Mouse (Mus musculus): ENCODE data around the gene Mag. TPM values are rescaled to one million over a fixed set of nuclear protein-coding genes. Genes with fewer than 3 reads are reported as not detected.
A peak's percentile ranks its signal among the peaks of the same experiment; 100 is the strongest.

Mag gene
- polyA plus RNA-seq, 1 experiment from 2014 or later = 0.49 TPM

- Histone ChIP-seq H3K4me3 (no peak overlapping the region), H3K36me3 (no peaks in the 10 kb centered on the region), H3K27me3 (no peaks in the 10 kb centered on the region), H3K9me3 (no peaks in the 10 kb centered on the region), H3K4me2 (no peak overlapping the region), H3K4me1 (no peaks in the 10 kb centered on the region), H3K27ac (no peak overlapping the region), H3K9ac (no peak overlapping the region)
- 38% methylated on average over 3 of the region's 3 CpGs for WGBS
- no peak for ATAC-seq (ENCODE audit: insufficient number of reproducible peaks, insufficient read depth, low FRiP score, low TSS enrichment, low read depth)
Observed at GRCm38 (mm10) chr7:30892515-30892914, 22.2 kb downstream of the Mag start.

DNA sequence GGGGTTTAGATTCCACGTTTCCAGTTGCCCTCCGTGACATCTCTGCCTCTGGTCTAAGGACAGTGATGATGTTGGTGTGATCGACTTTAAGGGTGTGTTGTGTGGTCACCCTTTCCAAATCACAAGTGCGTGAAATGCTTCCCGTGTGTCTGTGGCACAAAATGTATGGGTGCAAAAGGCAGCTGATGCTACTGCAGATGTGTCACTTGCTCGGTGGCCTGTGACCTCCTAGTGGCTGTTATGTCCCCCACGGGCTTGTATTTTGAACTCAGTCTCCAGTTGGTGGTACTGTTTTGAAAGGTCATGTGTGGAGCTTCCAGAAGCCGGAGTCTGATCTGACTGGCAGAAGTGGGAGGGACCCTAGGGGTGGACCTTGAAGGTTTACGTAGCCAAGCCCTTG is 22.9 kb downstream of the Mag start:
- Histone ChIP-seq H3K4me3 (no peak overlapping the region), H3K27me3 (no peaks in the 10 kb centered on the region), H3K9me3 (no peaks in the 10 kb centered on the region), H3K4me2 (no peak overlapping the region), H3K36me3 (no peaks in the 10 kb centered on the region), H3K27ac (no peak overlapping the region), H3K4me1 (no peaks in the 10 kb centered on the region), H3K9ac (no peak overlapping the region)
- 84% methylated on average over 9 of the region's 9 CpGs for WGBS
- no peak for ATAC-seq (ENCODE audit: insufficient number of reproducible peaks, insufficient read depth, low FRiP score, low TSS enrichment, low read depth)

- ATAC-seq (ENCODE audit: insufficient number of reproducible peaks, insufficient read depth, low FRiP score, low TSS enrichment, low read depth) = no peak
- no peak overlapping the region for H3K4me3 ChIP-seq
- H3K36me3 ChIP-seq = no peaks in the 10 kb centered on the region
- no peak overlapping the region for H3K27ac ChIP-seq
- WGBS = 62% methylated on average over 2 of the region's 2 CpGs
- H3K4me1 ChIP-seq = no peaks in the 10 kb centered on the region
- H3K9ac ChIP-seq = no peak overlapping the region
- no peak overlapping the region for H3K4me2 ChIP-seq
- H3K27me3 ChIP-seq = no peaks in the 10 kb centered on the region
- H3K9me3 ChIP-seq = no peaks in the 10 kb centered on the region
Observed at GRCm38 (mm10) chr7:30890681-30891080, 24.0 kb downstream of the Mag start.

- Histone ChIP-seq H3K4me2 (no peak overlapping the region), H3K9ac (no peak overlapping the region), H3K27ac (no peak overlapping the region), H3K4me1 (no peaks in the 10 kb centered on the region), H3K9me3 (no peaks in the 10 kb centered on the region), H3K4me3 (no peak overlapping the region), H3K36me3 (no peaks in the 10 kb centered on the region), H3K27me3 (no peaks in the 10 kb centered on the region)
- ATAC-seq (ENCODE audit: insufficient number of reproducible peaks, insufficient read depth, low FRiP score, low TSS enrichment, low read depth) = no peak
- WGBS = 79% methylated on average over 7 of the region's 7 CpGs
Observed at GRCm38 (mm10) chr7:30888786-30889185, 25.9 kb downstream of the Mag start.

GRCm38 (mm10) chr7:30887568-30888188 is 27.0 kb downstream of the Mag start:
- H3K4me2 ChIP-seq = no peak overlapping the region
- H3K9me3 ChIP-seq = no peaks in the 10 kb centered on the region
- no peak overlapping the region for H3K9ac ChIP-seq
- ATAC-seq (ENCODE audit: insufficient number of reproducible peaks, insufficient read depth, low FRiP score, low TSS enrichment, low read depth) = no peak
- 81% methylated on average over 14 of the region's 14 CpGs for WGBS
- H3K4me3 ChIP-seq = no peak overlapping the region
- H3K27ac ChIP-seq = no peak overlapping the region
- no peaks in the 10 kb centered on the region for H3K4me1 ChIP-seq
- no peaks in the 10 kb centered on the region for H3K36me3 ChIP-seq
- no peaks in the 10 kb centered on the region for H3K27me3 ChIP-seq

GRCm38 (mm10) chr7:30886852-30887251 is 27.8 kb downstream of the Mag start:
- no peak overlapping the region for H3K4me2 ChIP-seq
- no peaks in the 10 kb centered on the region for H3K4me1 ChIP-seq
- no peak overlapping the region for H3K27ac ChIP-seq
- WGBS = 77% methylated on average over 4 of the region's 4 CpGs
- H3K27me3 ChIP-seq = no peaks in the 10 kb centered on the region
- H3K9ac ChIP-seq = no peak overlapping the region
- no peak for ATAC-seq (ENCODE audit: insufficient number of reproducible peaks, insufficient read depth, low FRiP score, low TSS enrichment, low read depth)
- no peaks in the 10 kb centered on the region for H3K9me3 ChIP-seq
- H3K36me3 ChIP-seq = no peaks in the 10 kb centered on the region
- H3K4me3 ChIP-seq = no peak overlapping the region

DNA sequence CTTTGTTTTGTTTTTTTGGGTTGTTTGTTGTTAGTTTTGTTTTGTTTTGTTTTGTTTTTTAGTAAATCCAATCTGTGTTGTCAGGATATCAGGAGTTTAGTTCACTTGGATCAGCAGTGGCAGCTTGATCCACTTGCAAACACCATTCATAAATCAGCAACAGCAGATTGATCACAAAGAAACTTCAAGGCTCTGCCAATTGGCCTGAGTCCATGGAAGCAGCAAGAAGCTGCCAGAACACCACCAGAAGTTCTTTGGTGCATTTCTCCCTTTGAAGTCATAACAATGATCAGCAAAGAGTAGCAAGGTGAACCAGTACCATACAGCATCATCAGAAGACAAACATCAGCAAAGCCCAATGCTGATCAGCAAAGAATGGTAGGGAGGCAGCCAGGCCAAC is 30.6 kb downstream of the Mag start:
- no peak overlapping the region for H3K4me3 ChIP-seq
- H3K9ac ChIP-seq = no peak overlapping the region
- no peaks in the 10 kb centered on the region for H3K27me3 ChIP-seq
- no peaks in the 10 kb centered on the region for H3K4me1 ChIP-seq
- H3K4me2 ChIP-seq = no peak overlapping the region
- ATAC-seq (ENCODE audit: insufficient number of reproducible peaks, insufficient read depth, low FRiP score, low TSS enrichment, low read depth) = no peak
- no peaks in the 10 kb centered on the region for H3K36me3 ChIP-seq
- no peak overlapping the region for H3K27ac ChIP-seq
- H3K9me3 ChIP-seq = no peaks in the 10 kb centered on the region

DNA sequence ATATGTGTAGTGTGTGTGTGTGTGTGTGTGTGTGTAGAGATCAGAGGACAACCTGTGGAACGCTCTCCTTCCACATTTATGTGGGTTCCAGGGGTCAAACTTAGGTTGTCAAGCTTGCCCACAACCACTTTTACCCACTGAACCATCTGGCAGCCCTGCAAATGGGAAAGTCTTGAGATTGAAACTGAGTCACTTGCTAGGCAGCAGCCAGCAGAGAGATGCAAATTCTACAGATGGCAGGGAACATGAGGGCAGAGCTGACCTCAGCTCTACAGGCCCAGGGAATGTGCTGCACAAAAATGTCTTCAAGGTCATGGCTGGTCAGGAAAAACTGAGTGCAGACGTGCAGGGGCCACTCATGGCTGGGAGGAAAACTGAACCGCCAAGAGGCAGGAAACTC is 33.3 kb downstream of the Mag start:
- Histone ChIP-seq H3K27me3 (no peaks in the 10 kb centered on the region), H3K27ac (no peak overlapping the region), H3K4me2 (no peak overlapping the region), H3K9me3 (no peaks in the 10 kb centered on the region), H3K4me1 (no peaks in the 10 kb centered on the region), H3K4me3 (no peak overlapping the region), H3K36me3 (no peaks in the 10 kb centered on the region), H3K9ac (no peak overlapping the region)
- 79% methylated on average over 3 of the region's 3 CpGs for WGBS
- ATAC-seq (ENCODE audit: insufficient number of reproducible peaks, insufficient read depth, low FRiP score, low TSS enrichment, low read depth) = no peak

- Histone ChIP-seq H3K9me3 (no peaks in the 10 kb centered on the region), H3K4me1 (no peaks in the 10 kb centered on the region), H3K4me2 (no peak within 1 kb of the TSS), H3K36me3 (no peaks in the 10 kb centered on the region), H3K9ac (no peak within 1 kb of the TSS), H3K27ac (no peak within 1 kb of the TSS), H3K4me3 (no peak within 1 kb of the TSS), H3K27me3 (no peaks in the 10 kb centered on the region)
- no peak for ATAC-seq (ENCODE audit: insufficient number of reproducible peaks, insufficient read depth, low FRiP score, low TSS enrichment, low read depth)
- WGBS = 58% methylated on average over 7 of the region's 7 CpGs
Observed at GRCm38 (mm10) chr7:30880176-30880575, 34.5 kb downstream of the Mag start, which contains the start of gene Cd22. TSS of gene Cd22 (minus strand) at chr7:30880342.

DNA sequence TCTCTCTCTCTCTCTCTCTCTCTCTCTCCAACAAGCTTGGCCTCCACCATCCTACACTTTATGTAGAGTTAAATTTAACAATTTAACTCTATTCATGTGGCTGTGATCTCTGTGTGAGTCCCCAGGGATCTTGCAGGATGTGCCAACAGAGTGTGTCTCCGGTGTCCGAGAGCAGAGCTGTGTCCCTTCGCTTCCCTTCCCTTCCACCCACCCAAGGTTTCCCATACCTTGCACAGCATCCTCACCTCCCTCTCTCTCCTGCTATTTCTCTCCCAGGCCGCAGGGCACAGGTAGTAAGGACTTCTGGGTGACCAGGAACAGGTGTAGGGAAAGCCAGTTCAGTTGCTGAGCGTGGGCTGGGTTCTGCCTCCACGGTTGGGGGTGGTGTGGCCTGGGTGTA is 35.7 kb downstream of the Mag start:
- Histone ChIP-seq H3K9me3 (no peaks in the 10 kb centered on the region), H3K27me3 (no peaks in the 10 kb centered on the region), H3K27ac (no peak overlapping the region), H3K4me2 (no peak overlapping the region), H3K4me1 (no peaks in the 10 kb centered on the region), H3K4me3 (no peak overlapping the region), H3K36me3 (no peaks in the 10 kb centered on the region), H3K9ac (no peak overlapping the region)
- WGBS = 73% methylated on average over 6 of the region's 6 CpGs
- ATAC-seq (ENCODE audit: insufficient number of reproducible peaks, insufficient read depth, low FRiP score, low TSS enrichment, low read depth) = no peak

- Histone ChIP-seq H3K9ac (no peak overlapping the region), H3K4me2 (peak overlapping the region; percentile 43), H3K27ac (no peak overlapping the region), H3K4me1 (no peaks in the 10 kb centered on the region), H3K27me3 (peaks cover 11% of the 10 kb centered on the region), H3K9me3 (no peaks in the 10 kb centered on the region), H3K4me3 (no peak overlapping the region), H3K36me3 (no peaks in the 10 kb centered on the region)
- ATAC-seq (ENCODE audit: insufficient number of reproducible peaks, insufficient read depth, low FRiP score, low TSS enrichment, low read depth) = no peak
- WGBS = 19% methylated on average over 15 of the region's 15 CpGs
Observed at GRCm38 (mm10) chr7:30873083-30873482, 41.6 kb downstream of the Mag start.

DNA sequence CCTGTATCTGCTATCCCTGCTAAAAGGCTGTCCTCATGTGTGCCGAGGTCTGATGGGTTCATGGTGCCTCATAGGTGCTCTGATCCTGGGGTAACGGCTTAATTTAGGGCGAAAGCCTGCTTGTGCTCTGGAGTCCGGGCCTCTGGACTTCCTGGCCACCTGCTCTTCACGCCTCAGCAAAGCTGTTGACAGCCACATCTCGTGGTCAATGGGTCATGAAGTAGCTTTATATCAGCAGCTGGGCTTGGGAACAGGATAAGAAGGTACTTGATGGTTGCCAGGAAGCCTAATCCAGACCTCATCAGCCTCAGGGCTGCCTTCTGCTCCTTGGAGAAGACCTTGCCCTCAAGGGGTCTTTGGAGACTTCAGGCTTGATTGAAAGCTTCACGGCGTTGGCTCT is 51.3 kb downstream of the Mag start:
- H3K4me2 ChIP-seq = no peak overlapping the region
- H3K27me3 ChIP-seq = no peaks in the 10 kb centered on the region; the same call in 1 of the 2 replicates
- H3K4me3 ChIP-seq = no peak overlapping the region
- WGBS = 75% methylated on average over 8 of the region's 8 CpGs
- no peaks in the 10 kb centered on the region for H3K4me1 ChIP-seq
- ATAC-seq (ENCODE audit: insufficient number of reproducible peaks, insufficient read depth, low FRiP score, low TSS enrichment, low read depth) = no peak
- no peak overlapping the region for H3K9ac ChIP-seq
- no peaks in the 10 kb centered on the region for H3K36me3 ChIP-seq
- H3K9me3 ChIP-seq = no peaks in the 10 kb centered on the region
- H3K27ac ChIP-seq = no peak overlapping the region

All from embryonic facial prominence, embryonic 13.5 days (tissue).